Mouse (Mus musculus): ENCODE data around the gene Bcorl1. TPM values are rescaled to one million over a fixed set of nuclear protein-coding genes. Genes with fewer than 3 reads are reported as not detected.

Bcorl1 gene
- polyA plus RNA-seq, 1 experiment from 2014 or later = 4.6 TPM

GRCm38 (mm10) chrX:48399994-48400393 is 58.8 kb downstream of the Bcorl1 start:
- Histone ChIP-seq H3K9ac (no peak overlapping the region), H3K36me3 (peaks cover 41% of the 10 kb centered on the region), H3K9me3 (replicated peaks) (no peaks in the 10 kb centered on the region), H3K4me2 (0 out of 2 replicates have a peak overlapping the region, but pooled peaks have one; percentile 10), H3K4me3 (no peak overlapping the region), H3K27ac (ENCODE audit: poor library complexity, severe bottlenecking) (peak overlapping the region; percentile 71), H3K27me3 (replicated peaks) (no peaks in the 10 kb centered on the region), H3K4me1 (replicated peaks) (peaks cover 7% of the 10 kb centered on the region; the same call in 1 of the 2 replicates)
- ATAC-seq (ENCODE audit: insufficient number of reproducible peaks, low FRiP score) = 0 out of 2 replicates have a peak, but pooled peaks have one; percentile 25
- 55% methylated on average over 4 of the region's 4 CpGs for WGBS

GRCm38 (mm10) chrX:48405141-48405540 is 64.0 kb downstream of the Bcorl1 start:
- Histone ChIP-seq H3K27me3 (replicated peaks) (no peaks in the 10 kb centered on the region), H3K27ac (ENCODE audit: poor library complexity, severe bottlenecking) (peak overlapping the region; percentile 71), H3K9ac (no peak overlapping the region), H3K4me3 (no peak overlapping the region), H3K4me1 (replicated peaks) (peaks cover 16% of the 10 kb centered on the region), H3K9me3 (replicated peaks) (no peaks in the 10 kb centered on the region), H3K4me2 (no peak overlapping the region), H3K36me3 (peaks cover 45% of the 10 kb centered on the region)
- WGBS = 29% methylated on average over 3 of the region's 3 CpGs
- ATAC-seq (ENCODE audit: insufficient number of reproducible peaks, low FRiP score) = no peak

GRCm38 (mm10) chrX:48409611-48410387 is 68.6 kb downstream of the Bcorl1 start:
- no peaks in the 10 kb centered on the region for H3K27me3 ChIP-seq (replicated peaks)
- H3K36me3 ChIP-seq = peaks cover 10% of the 10 kb centered on the region
- 9% methylated on average over 35 of the region's 36 CpGs for WGBS
- H3K9me3 ChIP-seq (replicated peaks) = no peaks in the 10 kb centered on the region
- peaks cover 12% of the 10 kb centered on the region for H3K4me1 ChIP-seq (replicated peaks)
- peak overlapping the region; percentile 8; the same call in 1 of the 2 replicates for H3K27ac ChIP-seq (ENCODE audit: poor library complexity, severe bottlenecking)
- peak; percentile 84 for ATAC-seq (ENCODE audit: insufficient number of reproducible peaks, low FRiP score)
- peak overlapping the region; percentile 51 for H3K9ac ChIP-seq
- peak overlapping the region; percentile 69 for H3K4me2 ChIP-seq
- peak overlapping the region; percentile 50 for H3K4me3 ChIP-seq

GRCm38 (mm10) chrX:48410388-48410776 is 69.2 kb downstream of the Bcorl1 start:
- peak; percentile 26; the same call in 1 of the 2 replicates for ATAC-seq (ENCODE audit: insufficient number of reproducible peaks, low FRiP score)
- WGBS = 14% methylated on average over 7 of the region's 7 CpGs
- Histone ChIP-seq H3K9me3 (replicated peaks) (no peaks in the 10 kb centered on the region), H3K4me2 (peak overlapping the region; percentile 69), H3K4me3 (peak overlapping the region; percentile 50), H3K4me1 (replicated peaks) (peaks cover 7% of the 10 kb centered on the region; the same call in 1 of the 2 replicates), H3K27me3 (replicated peaks) (no peaks in the 10 kb centered on the region), H3K36me3 (peaks cover 16% of the 10 kb centered on the region), H3K9ac (no peak overlapping the region), H3K27ac (ENCODE audit: poor library complexity, severe bottlenecking) (no peak overlapping the region)

GRCm38 (mm10) chrX:48412629-48413028 is 71.5 kb downstream of the Bcorl1 start:
- WGBS = 78% methylated on average over 6 of the region's 6 CpGs
- Histone ChIP-seq H3K4me1 (replicated peaks) (peaks cover 4% of the 10 kb centered on the region; the same call in 1 of the 2 replicates), H3K9me3 (replicated peaks) (no peaks in the 10 kb centered on the region), H3K36me3 (peaks cover 27% of the 10 kb centered on the region), H3K9ac (no peak overlapping the region), H3K4me2 (no peak overlapping the region), H3K27me3 (replicated peaks) (no peaks in the 10 kb centered on the region), H3K4me3 (no peak overlapping the region), H3K27ac (ENCODE audit: poor library complexity, severe bottlenecking) (no peak overlapping the region)
- no peak for ATAC-seq (ENCODE audit: insufficient number of reproducible peaks, low FRiP score)

GRCm38 (mm10) chrX:48414291-48414690 is 73.1 kb downstream of the Bcorl1 start:
- Histone ChIP-seq H3K4me2 (no peak overlapping the region), H3K4me3 (no peak overlapping the region), H3K27ac (ENCODE audit: poor library complexity, severe bottlenecking) (no peak overlapping the region), H3K36me3 (peaks cover 44% of the 10 kb centered on the region), H3K4me1 (replicated peaks) (peaks cover 4% of the 10 kb centered on the region; the same call in 1 of the 2 replicates), H3K9me3 (replicated peaks) (no peaks in the 10 kb centered on the region), H3K9ac (no peak overlapping the region), H3K27me3 (replicated peaks) (no peaks in the 10 kb centered on the region)
- WGBS = 78% methylated on average over 5 of the region's 5 CpGs
- ATAC-seq (ENCODE audit: insufficient number of reproducible peaks, low FRiP score) = no peak

- ATAC-seq (ENCODE audit: insufficient number of reproducible peaks, low FRiP score) = no peak
- Histone ChIP-seq H3K4me3 (no peak overlapping the region), H3K9ac (no peak overlapping the region), H3K4me1 (replicated peaks) (no peaks in the 10 kb centered on the region; the same call in 1 of the 2 replicates), H3K27me3 (replicated peaks) (no peaks in the 10 kb centered on the region), H3K36me3 (peaks cover 47% of the 10 kb centered on the region), H3K9me3 (replicated peaks) (no peaks in the 10 kb centered on the region), H3K27ac (ENCODE audit: poor library complexity, severe bottlenecking) (no peak overlapping the region), H3K4me2 (no peak overlapping the region)
- 80% methylated on average over 2 of the region's 2 CpGs for WGBS
Measured at GRCm38 (mm10) chrX:48418417-48418816, 77.3 kb downstream of the Bcorl1 start.

- H3K4me3 ChIP-seq = no peak overlapping the region
- no peak overlapping the region for H3K27ac ChIP-seq (ENCODE audit: poor library complexity, severe bottlenecking)
- ATAC-seq (ENCODE audit: insufficient number of reproducible peaks, low FRiP score) = no peak
- H3K9ac ChIP-seq = no peak overlapping the region
- H3K4me1 ChIP-seq (replicated peaks) = peaks cover 29% of the 10 kb centered on the region
- no peaks in the 10 kb centered on the region for H3K27me3 ChIP-seq (replicated peaks)
- H3K9me3 ChIP-seq (replicated peaks) = no peaks in the 10 kb centered on the region
- WGBS = 45% methylated on average over 4 of the region's 4 CpGs
- H3K4me2 ChIP-seq = no peak overlapping the region
- peaks cover 17% of the 10 kb centered on the region for H3K36me3 ChIP-seq
Measured at GRCm38 (mm10) chrX:48422986-48423385, 81.8 kb downstream of the Bcorl1 start.

- Histone ChIP-seq H3K27ac (ENCODE audit: poor library complexity, severe bottlenecking) (no peak overlapping the region), H3K4me3 (no peak overlapping the region), H3K27me3 (replicated peaks) (no peaks in the 10 kb centered on the region), H3K9ac (no peak overlapping the region), H3K9me3 (replicated peaks) (no peaks in the 10 kb centered on the region), H3K4me2 (no peak overlapping the region), H3K4me1 (replicated peaks) (peaks cover 34% of the 10 kb centered on the region), H3K36me3 (peaks cover 10% of the 10 kb centered on the region; the same call in 1 of the 2 replicates)
- WGBS = 61% methylated on average over 1 of the region's 1 CpGs
- ATAC-seq (ENCODE audit: insufficient number of reproducible peaks, low FRiP score) = no peak
Measured at GRCm38 (mm10) chrX:48423671-48424070, 82.5 kb downstream of the Bcorl1 start.

GRCm38 (mm10) chrX:48424583-48424982 is 83.4 kb downstream of the Bcorl1 start:
- no peak overlapping the region for H3K9ac ChIP-seq
- H3K9me3 ChIP-seq (replicated peaks) = no peaks in the 10 kb centered on the region
- H3K27ac ChIP-seq (ENCODE audit: poor library complexity, severe bottlenecking) = peak overlapping the region; percentile 18; the same call in 1 of the 2 replicates
- ATAC-seq (ENCODE audit: insufficient number of reproducible peaks, low FRiP score) = no peak
- 36% methylated on average over 3 of the region's 3 CpGs for WGBS
- H3K4me3 ChIP-seq = no peak overlapping the region
- peaks cover 37% of the 10 kb centered on the region for H3K4me1 ChIP-seq (replicated peaks)
- peak overlapping the region; percentile 45 for H3K4me2 ChIP-seq
- no peaks in the 10 kb centered on the region for H3K27me3 ChIP-seq (replicated peaks)
- H3K36me3 ChIP-seq = peaks cover 3% of the 10 kb centered on the region; the same call in 1 of the 2 replicates

- ATAC-seq (ENCODE audit: insufficient number of reproducible peaks, low FRiP score) = no peak
- Histone ChIP-seq H3K9ac (no peak overlapping the region), H3K4me1 (replicated peaks) (peaks cover 41% of the 10 kb centered on the region), H3K36me3 (no peaks in the 10 kb centered on the region; the same call in 1 of the 2 replicates), H3K4me3 (no peak overlapping the region), H3K27me3 (replicated peaks) (no peaks in the 10 kb centered on the region), H3K4me2 (peak overlapping the region; percentile 45; the same call in 1 of the 2 replicates), H3K9me3 (replicated peaks) (no peaks in the 10 kb centered on the region), H3K27ac (ENCODE audit: poor library complexity, severe bottlenecking) (no peak overlapping the region)
- 47% methylated on average over 7 of the region's 7 CpGs for WGBS
Measured at GRCm38 (mm10) chrX:48425280-48425679, 84.1 kb downstream of the Bcorl1 start.
